Mouse (Mus musculus): ENCODE results near the gene Diaph2. TPM values are rescaled to one million over a fixed set of nuclear protein-coding genes. Genes with fewer than 3 reads are reported as not detected.
"Not testable (repeated sequence)": the region's sequence is repeated elsewhere in the genome, so short reads cannot be mapped to it uniquely, and the experiment has no call there.

Diaph2 gene
- polyA plus RNA-seq, 1 experiment = 7.0 TPM

DNA sequence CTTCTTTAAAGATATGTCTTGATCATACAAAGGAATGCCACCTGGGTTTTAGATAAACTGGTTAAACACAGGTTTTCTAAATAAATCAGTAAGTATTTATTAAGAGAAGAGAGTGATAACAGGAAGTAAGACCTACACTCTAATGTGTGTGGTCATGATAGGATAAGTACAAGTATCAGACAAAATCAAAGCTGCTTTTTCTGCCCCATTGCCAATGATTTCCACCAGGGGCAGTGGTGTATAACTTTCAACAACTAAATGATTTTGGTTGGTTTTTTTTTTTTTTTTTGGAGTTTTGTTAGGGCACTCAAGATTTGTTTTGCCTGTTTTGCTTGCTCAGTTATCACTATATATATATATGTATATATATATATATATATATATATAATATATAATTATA lies 399.7 kb downstream of the Diaph2 start:
- no peak for DNase-seq
- Histone ChIP-seq H3K4me3 (replicated peaks; ENCODE audit: extremely low read depth, low read depth, low read length) (no peak overlapping the region), H3K4me1 (ENCODE audit: control insufficient read depth, insufficient read depth, low read length) (no peaks in the 10 kb centered on the region)
- TF ChIP-seq POLR2A (IDR thresholded peaks at IDR 0.05; ENCODE audit: borderline replicate concordance, extremely low read depth, low read depth, low read length) (no peak), CTCF (IDR thresholded peaks at IDR 0.05; ENCODE audit: insufficient read depth, low read length) (no peak)

GRCm38 (mm10) chrX:130152164-130152563 lies 402.6 kb downstream of the Diaph2 start:
- 79% methylated on average over 1 of the region's 1 CpGs for WGBS
- no peak overlapping the region for H3K4me3 ChIP-seq (replicated peaks; ENCODE audit: extremely low read depth, low read depth, low read length)
- no peak for DNase-seq
- TF ChIP-seq CTCF (IDR thresholded peaks at IDR 0.05; ENCODE audit: insufficient read depth, low read length) = no peak
- no peak for TF ChIP-seq POLR2A (IDR thresholded peaks at IDR 0.05; ENCODE audit: borderline replicate concordance, extremely low read depth, low read depth, low read length)
- no peaks in the 10 kb centered on the region for H3K4me1 ChIP-seq (ENCODE audit: control insufficient read depth, insufficient read depth, low read length)

GRCm38 (mm10) chrX:130173126-130173525 lies 423.6 kb downstream of the Diaph2 start:
- no peaks in the 10 kb centered on the region for H3K4me1 ChIP-seq (ENCODE audit: control insufficient read depth, insufficient read depth, low read length)
- no peak for DNase-seq
- H3K4me3 ChIP-seq (replicated peaks; ENCODE audit: extremely low read depth, low read depth, low read length) = no peak overlapping the region
- TF ChIP-seq CTCF (IDR thresholded peaks at IDR 0.05; ENCODE audit: insufficient read depth, low read length) (no peak), POLR2A (IDR thresholded peaks at IDR 0.05; ENCODE audit: borderline replicate concordance, extremely low read depth, low read depth, low read length) (no peak)
- 73% methylated on average over 2 of the region's 2 CpGs for WGBS

DNA sequence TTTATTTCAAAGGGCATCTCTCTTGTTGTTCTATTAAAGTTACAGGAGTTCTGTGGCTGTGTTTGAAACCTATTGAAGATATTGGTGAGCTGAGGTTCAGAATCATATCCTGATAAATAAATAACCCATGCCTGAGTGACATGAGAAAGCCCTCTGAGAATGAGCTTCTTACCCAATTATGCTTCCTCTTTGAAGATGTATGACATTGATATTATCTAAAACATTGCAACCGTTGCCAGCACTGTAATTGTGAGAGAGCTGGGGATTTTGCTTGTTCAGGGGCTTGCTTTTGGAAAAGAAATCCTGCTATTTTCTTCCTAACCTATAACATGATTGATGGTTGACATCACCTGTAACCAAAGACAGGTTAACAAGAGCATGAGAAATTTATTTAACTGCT lies 438.3 kb downstream of the Diaph2 start:
- WGBS = 47% methylated on average over 1 of the region's 1 CpGs
- Histone ChIP-seq H3K4me3 (replicated peaks; ENCODE audit: extremely low read depth, low read depth, low read length) (no peak overlapping the region), H3K4me1 (ENCODE audit: control insufficient read depth, insufficient read depth, low read length) (no peaks in the 10 kb centered on the region)
- no peak for DNase-seq
- TF ChIP-seq POLR2A (IDR thresholded peaks at IDR 0.05; ENCODE audit: borderline replicate concordance, extremely low read depth, low read depth, low read length) (no peak), CTCF (IDR thresholded peaks at IDR 0.05; ENCODE audit: insufficient read depth, low read length) (no peak)

DNA sequence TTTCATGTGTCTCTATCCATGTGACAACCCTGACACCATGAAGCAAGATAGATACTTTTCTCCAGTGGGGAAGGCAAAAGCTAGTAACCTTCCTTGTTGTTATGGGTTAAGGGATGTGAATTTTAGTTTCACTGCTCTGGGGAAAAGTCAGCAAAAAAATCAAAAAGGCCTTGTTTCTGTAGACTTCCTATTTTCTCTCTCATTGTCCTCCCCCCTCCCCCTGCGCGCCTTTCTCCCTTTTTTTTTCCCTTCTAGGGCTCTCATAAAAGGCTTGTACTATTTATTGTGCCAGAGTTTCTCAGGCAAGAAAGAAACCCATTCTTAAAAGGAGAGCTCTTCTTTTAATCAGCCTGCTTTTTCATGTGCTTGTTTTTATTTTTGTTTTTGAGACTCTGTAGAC lies 438.9 kb downstream of the Diaph2 start:
- no peak for DNase-seq
- no peak overlapping the region for H3K4me3 ChIP-seq (replicated peaks; ENCODE audit: extremely low read depth, low read depth, low read length)
- WGBS = 54% methylated on average over 2 of the region's 2 CpGs
- H3K4me1 ChIP-seq (ENCODE audit: control insufficient read depth, insufficient read depth, low read length) = no peaks in the 10 kb centered on the region
- TF ChIP-seq POLR2A (IDR thresholded peaks at IDR 0.05; ENCODE audit: borderline replicate concordance, extremely low read depth, low read depth, low read length) (no peak), CTCF (IDR thresholded peaks at IDR 0.05; ENCODE audit: insufficient read depth, low read length) (no peak)

- Histone ChIP-seq H3K4me3 (replicated peaks; ENCODE audit: extremely low read depth, low read depth, low read length) (no peak overlapping the region), H3K4me1 (ENCODE audit: control insufficient read depth, insufficient read depth, low read length) (no peaks in the 10 kb centered on the region)
- no peak for DNase-seq
- TF ChIP-seq POLR2A (IDR thresholded peaks at IDR 0.05; ENCODE audit: borderline replicate concordance, extremely low read depth, low read depth, low read length) (no peak), CTCF (IDR thresholded peaks at IDR 0.05; ENCODE audit: insufficient read depth, low read length) (no peak)
Measured at GRCm38 (mm10) chrX:130189250-130189649, 439.7 kb downstream of the Diaph2 start.

- H3K4me3 ChIP-seq (replicated peaks; ENCODE audit: extremely low read depth, low read depth, low read length) = not testable (repeated sequence)
Measured at GRCm38 (mm10) chrX:130197412-130197811, 447.9 kb downstream of the Diaph2 start.

GRCm38 (mm10) chrX:130205243-130205642 lies 455.7 kb downstream of the Diaph2 start:
- no peak for DNase-seq
- TF ChIP-seq POLR2A (IDR thresholded peaks at IDR 0.05; ENCODE audit: borderline replicate concordance, extremely low read depth, low read depth, low read length) = no peak
- no peak for TF ChIP-seq CTCF (IDR thresholded peaks at IDR 0.05; ENCODE audit: insufficient read depth, low read length)
- Histone ChIP-seq H3K4me3 (replicated peaks; ENCODE audit: extremely low read depth, low read depth, low read length) (no peak overlapping the region), H3K4me1 (ENCODE audit: control insufficient read depth, insufficient read depth, low read length) (no peaks in the 10 kb centered on the region)
- WGBS = 51% methylated on average over 2 of the region's 2 CpGs

More at GRCm38 (mm10) chrX:130197412-130197811, 447.9 kb downstream of the Diaph2 start:
- not testable (repeated sequence) for DNase-seq; H3K4me1 ChIP-seq (ENCODE audit: control insufficient read depth, insufficient read depth, low read length)
- WGBS = 79% methylated on average over 3 of the region's 3 CpGs

DNA sequence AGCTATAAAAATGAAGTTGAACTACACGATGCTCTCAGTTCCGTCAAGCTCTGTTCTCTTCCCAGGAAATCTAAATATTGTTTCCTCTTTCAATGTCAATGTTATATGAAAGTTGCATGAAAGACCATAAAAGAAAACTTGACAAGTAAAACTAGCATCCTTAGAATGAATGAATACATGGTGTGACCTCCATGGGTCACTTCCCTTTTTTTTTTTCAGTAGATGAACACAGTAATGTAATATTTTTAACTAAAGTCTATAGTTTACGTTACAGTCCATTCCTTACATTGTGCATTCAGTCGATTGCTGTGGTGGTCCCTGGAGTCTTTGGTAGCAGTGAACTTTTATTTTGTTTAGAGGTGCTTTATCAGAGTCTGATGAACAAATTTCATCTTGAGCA lies 462.7 kb downstream of the Diaph2 start:
- Histone ChIP-seq H3K4me3 (replicated peaks; ENCODE audit: extremely low read depth, low read depth, low read length) (no peak overlapping the region), H3K4me1 (ENCODE audit: control insufficient read depth, insufficient read depth, low read length) (no peaks in the 10 kb centered on the region)
- no peak for DNase-seq
- TF ChIP-seq CTCF (IDR thresholded peaks at IDR 0.05; ENCODE audit: insufficient read depth, low read length) = no peak
- no peak for TF ChIP-seq POLR2A (IDR thresholded peaks at IDR 0.05; ENCODE audit: borderline replicate concordance, extremely low read depth, low read depth, low read length)
- 80% methylated on average over 4 of the region's 4 CpGs for WGBS

- WGBS = 60% methylated on average over 4 of the region's 4 CpGs
- no peak for DNase-seq
- Histone ChIP-seq H3K4me3 (replicated peaks; ENCODE audit: extremely low read depth, low read depth, low read length) (no peak overlapping the region), H3K4me1 (ENCODE audit: control insufficient read depth, insufficient read depth, low read length) (no peaks in the 10 kb centered on the region)
- TF ChIP-seq CTCF (IDR thresholded peaks at IDR 0.05; ENCODE audit: insufficient read depth, low read length) (no peak), POLR2A (IDR thresholded peaks at IDR 0.05; ENCODE audit: borderline replicate concordance, extremely low read depth, low read depth, low read length) (no peak)
Measured at GRCm38 (mm10) chrX:130212759-130213158, 463.2 kb downstream of the Diaph2 start.

DNA sequence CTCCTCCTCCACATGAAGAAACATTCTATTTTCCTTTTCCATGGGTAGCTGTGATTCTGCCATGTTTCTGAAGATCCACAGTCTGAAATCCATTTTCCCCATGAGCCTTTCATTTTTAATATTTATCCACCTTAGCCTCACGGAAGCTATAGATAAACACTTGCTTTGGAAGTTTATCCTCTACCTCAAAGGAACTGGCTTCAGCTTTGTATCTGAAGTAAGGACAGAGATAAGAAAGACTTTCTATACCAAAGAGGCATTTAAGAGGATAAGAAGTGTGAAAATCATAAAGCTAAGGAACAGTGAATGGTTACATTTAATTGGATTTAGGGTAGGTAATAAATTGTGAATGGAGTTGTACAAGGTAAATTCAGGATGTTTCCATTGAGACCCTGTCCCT lies 480.5 kb downstream of the Diaph2 start:
- no peaks in the 10 kb centered on the region for H3K4me1 ChIP-seq (ENCODE audit: control insufficient read depth, insufficient read depth, low read length)
- 82% methylated on average over 1 of the region's 1 CpGs for WGBS
- TF ChIP-seq POLR2A (IDR thresholded peaks at IDR 0.05; ENCODE audit: borderline replicate concordance, extremely low read depth, low read depth, low read length) (no peak), CTCF (IDR thresholded peaks at IDR 0.05; ENCODE audit: insufficient read depth, low read length) (no peak)
- DNase-seq = no peak
- H3K4me3 ChIP-seq (replicated peaks; ENCODE audit: extremely low read depth, low read depth, low read length) = no peak overlapping the region
